ENCODE assay signal across 17 mouse cellular contexts in genomic region chr19:49675931-49676330, GRCm38 (mm10).
"Had no signal": no experiment of that assay in that cellular context is flagged by ENCODE, and none has a peak within 500 bp of the region (broad histone marks: within the 10 kb centered on the region; RNA-seq: fewer than 3 reads in every experiment).

No protein-coding gene starts in this region.

- H3K9me3 ChIP-seq: midbrain, embryonic 12.5 days; neural tube, embryonic 13.5 days; neural tube, embryonic 15.5 days had no signal

- H3K4me2 ChIP-seq: lung, embryonic 14.5 days; midbrain, embryonic 12.5 days; neural tube, embryonic 13.5 days; neural tube, embryonic 15.5 days had no signal

- ATAC-seq: midbrain, embryonic 16.5 days had no signal

- DNase-seq: lung, adult 18-20 months; lung, embryonic 14.5 days; lung, postnatal 10 days; lung, postnatal 4 days; retina, postnatal 1 day; right cerebral cortex, adult 18-20 months; right cerebral cortex, postnatal 25 days; right cerebral cortex, postnatal 4 days; spleen, adult 18-20 months; thymus, adult 18-20 months; thymus, postnatal 14 days; thymus, postnatal 36 days had no signal

- H3K36me3 ChIP-seq: midbrain, embryonic 12.5 days; neural tube, embryonic 13.5 days; neural tube, embryonic 15.5 days had no signal

- H3K27ac ChIP-seq: midbrain, embryonic 12.5 days; neural tube, embryonic 13.5 days; neural tube, embryonic 15.5 days had no signal

- H3K9ac ChIP-seq: lung, embryonic 14.5 days; midbrain, embryonic 12.5 days; neural tube, embryonic 13.5 days; neural tube, embryonic 15.5 days had no signal

- H3K4me3 ChIP-seq: midbrain, embryonic 12.5 days; myocyte; neural tube, embryonic 13.5 days; neural tube, embryonic 15.5 days had no signal

- H3K27me3 ChIP-seq: midbrain, embryonic 12.5 days; neural tube, embryonic 13.5 days; neural tube, embryonic 15.5 days had no signal
